Comparison of ENCODE assay signal across 14 mouse cellular contexts in genomic region chr2:52966820-52967460, GRCm38 (mm10).
DNase-seq lines count a peak whose midpoint lies in the region; ATAC-seq and TF ChIP-seq lines count a peak whose summit lies in the region.
"Had no signal": no experiment of that assay in that cellular context is flagged by ENCODE, and none has a peak within 500 bp of the region (broad histone marks: within the 10 kb centered on the region; RNA-seq: fewer than 3 reads in every experiment).

No protein-coding gene starts in this region.

- no peak overlapping the region for H3K4me3 ChIP-seq in kidney, embryonic 15.5 days (replicated peaks)
- H3K4me3 ChIP-seq in cerebellum, adult 2 months (replicated peaks; ENCODE audit: insufficient read depth, low read depth, low read length): no peak overlapping the region
- H3K4me3 ChIP-seq in embryonic fibroblast, embryonic 13.5 days (ENCODE audit: insufficient read depth, low read length): no peak overlapping the region
- no peak overlapping the region for H3K4me3 ChIP-seq in layer of hippocampus, adult 2 months
- H3K4me3 ChIP-seq: erythroblast, embryonic 14.5 days had no signal

- no peaks in the 10 kb centered on the region for H3K9me3 ChIP-seq in kidney, embryonic 15.5 days (replicated peaks)

- H3K27ac ChIP-seq in kidney, embryonic 15.5 days: peak overlapping the region; percentile 66
- peak overlapping the region; percentile 61 for H3K27ac ChIP-seq in cerebellum, adult 2 months (ENCODE audit: insufficient read depth, low read length)
- peak overlapping the region; percentile 86 for H3K27ac ChIP-seq in embryonic fibroblast, embryonic 13.5 days (ENCODE audit: insufficient read depth, low read length)
- no peak overlapping the region for H3K27ac ChIP-seq in layer of hippocampus, adult 2 months

- H3K27me3 ChIP-seq in kidney, embryonic 15.5 days: no peaks in the 10 kb centered on the region
- no peaks in the 10 kb centered on the region for H3K27me3 ChIP-seq in cerebellum, adult 2 months (ENCODE audit: control insufficient read depth, insufficient read depth, low read length)

- H3K36me3 ChIP-seq in kidney, embryonic 15.5 days: no peaks in the 10 kb centered on the region

- WGBS in kidney, embryonic 15.5 days: 70% methylated on average over 12 of the region's 12 CpGs
- WGBS in cerebellum, adult 2 months: 62% methylated on average over 12 of the region's 12 CpGs

- no peak for ATAC-seq in kidney, embryonic 15.5 days (replicated peaks; ENCODE audit: low FRiP score)
- ATAC-seq: CD4-positive, CD25-positive, alpha-beta regulatory T cell, adult 4 months had no signal

- no peak for DNase-seq in kidney, adult 11 months
- DNase-seq in adipocyte (ENCODE audit: low spot score): peak; percentile 59
- peak; percentile 60 to 80 for DNase-seq in cerebellum, adult 2 months
- no peak for DNase-seq in layer of hippocampus, adult 9-10 months (ENCODE audit: low spot score)
- DNase-seq in layer of hippocampus, adult 2 months (ENCODE audit: low spot score in 2 of 2): no peak
- no peak for DNase-seq in thymus, postnatal 0 days (ENCODE audit: low spot score)
- DNase-seq: heart, adult 18-20 months; heart, postnatal 10 days; left cerebral cortex, postnatal 4 days; lung, adult 2 months had no signal

- TF ChIP-seq CTCF in cerebellum, adult 2 months (IDR thresholded peaks at IDR 0.05; ENCODE audit: borderline replicate concordance, insufficient read depth, low read depth, low read length): no peak
- no peak for TF ChIP-seq CTCF in embryonic fibroblast, embryonic 13.5 days (IDR thresholded peaks at IDR 0.05; ENCODE audit: borderline replicate concordance, insufficient read depth, low read length)
- TF ChIP-seq CTCF in layer of hippocampus, adult 2 months (conservative IDR thresholded peaks at IDR 0.05): no peak

- H3K4me2 ChIP-seq in kidney, embryonic 15.5 days: no peak overlapping the region

- no peak for TF ChIP-seq POLR2A in cerebellum, adult 2 months (IDR thresholded peaks at IDR 0.05; ENCODE audit: borderline replicate concordance, insufficient read depth, low read length)
- TF ChIP-seq POLR2A in embryonic fibroblast, embryonic 13.5 days (IDR thresholded peaks at IDR 0.05; ENCODE audit: low read depth, low read length): no peak

- H3K9ac ChIP-seq in kidney, embryonic 15.5 days: no peak overlapping the region

- peaks cover 60% of the 10 kb centered on the region for H3K4me1 ChIP-seq in kidney, embryonic 15.5 days
- H3K4me1 ChIP-seq in cerebellum, adult 2 months (ENCODE audit: control insufficient read depth, insufficient read depth, low read length): peaks cover 35% of the 10 kb centered on the region; the same call in 1 of the 2 replicates
- H3K4me1 ChIP-seq in embryonic fibroblast, embryonic 13.5 days (ENCODE audit: control insufficient read depth, insufficient read depth, low read length): peaks cover 31% of the 10 kb centered on the region

Comparison
In these comparisons a context has a peak if more than half of its experiments do, and no peak if none do; other contexts are left out.
1. DNase-seq: peak in adipocyte (single experiment) and cerebellum, adult 2 months (2 of 2); none in kidney, adult 11 months (single experiment), layer of hippocampus, adult 9-10 months (single experiment), layer of hippocampus, adult 2 months (0 of 2) and thymus, postnatal 0 days (single experiment).